Mouse (Mus musculus): ENCODE measurements at regions not wholly inside any gene's neighbourhood (a gene's known extent, or its start where the extent isn't known, plus 50 kb on each side); places are given as distances from the start of the nearest gene placed in this dataset.

DNA sequence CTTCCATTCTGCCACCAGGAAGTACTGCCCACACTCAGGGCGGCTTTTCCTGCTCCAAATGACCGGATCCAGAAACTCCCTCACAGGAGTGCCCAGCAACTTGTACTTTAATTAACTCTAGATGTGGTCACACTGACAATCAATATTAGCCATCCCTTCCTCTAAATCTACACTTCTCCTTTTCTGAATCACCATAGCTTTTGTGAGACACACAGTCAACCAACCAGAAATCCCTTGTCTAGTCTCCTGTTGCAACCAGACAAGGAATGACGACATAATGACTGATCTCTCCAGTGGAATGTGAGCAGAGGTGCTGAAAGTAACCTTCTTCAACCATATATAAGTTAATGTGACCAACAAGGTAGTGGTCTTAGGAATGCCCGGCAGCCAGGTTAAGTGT is 277.0 kb upstream of the Acvr2a start:
- TF ChIP-seq CTCF (IDR thresholded peaks at IDR 0.05; ENCODE audit: low read depth) (no peak), EP300 (optimal IDR thresholded peaks at IDR 0.05) (no peak)
